Mouse (Mus musculus) forebrain, embryonic 11.5 days (tissue): ENCODE measurements at regions not wholly inside any gene's neighbourhood (a gene's known extent, or its start where the extent isn't known, plus 50 kb on each side); places are given as distances from the start of the nearest gene placed in this dataset.

Experiments
- ATAC-seq: fragments of 200-750 bp; cut with Nextera tagmentation; replicated peaks from 2 replicates; pipeline ENCODE4 v1.8.0; 2017; ENCODE audit warnings: moderate TSS enrichment; ENCODE audit not compliant: low FRiP score
- DNase-seq: peaks from one replicate; pipeline ENCODE4 v3.0.0-alpha.2; 2017; ENCODE audit warnings: low spot score
- H3K27ac ChIP-seq: fragments of 300-500 bp; sonication (generic); 2 replicates; pipeline ENCODE4 v1.5.1; 2014; ENCODE audit warnings: low read depth, low read length
- H3K27me3 ChIP-seq: fragments of 300-500 bp; sonication (generic); 2 replicates; pipeline ENCODE4 v1.6.1; 2014; ENCODE audit warnings: mild to moderate bottlenecking, low read length, mixed read lengths; ENCODE audit not compliant: control insufficient read depth, insufficient read depth
- H3K36me3 ChIP-seq: fragments of 300-500 bp; sonication (generic); 2 replicates; pipeline ENCODE4 v1.6.1; 2014; ENCODE audit warnings: mild to moderate bottlenecking, low read length, moderate library complexity, mixed read lengths; ENCODE audit not compliant: control insufficient read depth, insufficient read depth
- H3K4me1 ChIP-seq: fragments of 300-500 bp; sonication (generic); replicated peaks from 2 replicates; pipeline ENCODE4 v1.6.1; 2014; ENCODE audit warnings: low read length, mixed read lengths; ENCODE audit not compliant: control insufficient read depth, insufficient read depth
- H3K4me2 ChIP-seq: fragments of 300-500 bp; sonication (generic); 2 replicates; pipeline ENCODE4 v1.6.1; 2014; ENCODE audit warnings: low read depth, mild to moderate bottlenecking, low read length, moderate library complexity, mixed read lengths; ENCODE audit not compliant: severe bottlenecking
- H3K4me3 ChIP-seq: fragments of 300-500 bp; sonication (generic); 2 replicates; pipeline ENCODE4 v1.5.1; 2014; ENCODE audit warnings: low read depth, low read length
- H3K9ac ChIP-seq: fragments of 300-500 bp; sonication (generic); 2 replicates; pipeline ENCODE4 v1.6.1; 2014; ENCODE audit warnings: low read length
- H3K9me3 ChIP-seq: fragments of 300-500 bp; sonication (generic); 2 replicates; pipeline ENCODE4 v1.6.1; 2016; ENCODE audit warnings: low read length, mixed read lengths; ENCODE audit not compliant: control insufficient read depth
- WGBS: fragments of 180-500 bp; shearing (Covaris S2); extraction: QIAGEN DNeasy Blood & Tissue Kit; methylation state at CpG from one replicate; pipeline ENCODE4 v1.1.7; 2014; 5-methylcytosine and 5-hydroxymethylcytosine counted together

DNA sequence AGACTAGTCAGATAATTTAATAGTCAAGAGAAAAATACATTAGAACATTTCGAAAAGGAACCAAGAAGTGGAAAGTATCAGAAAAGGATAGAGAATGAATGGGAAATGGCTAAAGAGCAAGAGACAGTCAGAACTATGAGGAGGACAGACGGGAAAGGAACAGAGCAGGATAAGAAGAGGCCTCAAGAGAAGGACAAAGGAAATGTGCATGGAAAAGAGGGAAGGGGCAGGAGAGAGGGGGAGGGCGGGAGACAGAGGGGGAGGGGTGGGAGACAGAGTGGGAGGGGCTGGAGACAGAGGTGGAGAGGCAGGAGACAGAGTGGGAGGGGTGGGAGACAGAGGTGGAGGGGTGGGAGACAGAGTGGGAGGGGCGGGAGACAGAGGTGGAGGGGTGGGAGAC, 509.7 kb downstream of the Arl4a start:
- 53% methylated on average over 4 of the region's 4 CpGs for WGBS
- Histone ChIP-seq H3K4me1 (no peaks in the 10 kb centered on the region), H3K27me3 (no peaks in the 10 kb centered on the region), H3K9me3 (no peaks in the 10 kb centered on the region), H3K36me3 (no peaks in the 10 kb centered on the region), H3K4me3 (no peak overlapping the region), H3K4me2 (no peak overlapping the region), H3K27ac (no peak overlapping the region), H3K9ac (no peak overlapping the region)
- ATAC-seq (0 out of 2 replicates have a peak, but pooled peaks have one; percentile 34), DNase-seq (no peak)

DNA sequence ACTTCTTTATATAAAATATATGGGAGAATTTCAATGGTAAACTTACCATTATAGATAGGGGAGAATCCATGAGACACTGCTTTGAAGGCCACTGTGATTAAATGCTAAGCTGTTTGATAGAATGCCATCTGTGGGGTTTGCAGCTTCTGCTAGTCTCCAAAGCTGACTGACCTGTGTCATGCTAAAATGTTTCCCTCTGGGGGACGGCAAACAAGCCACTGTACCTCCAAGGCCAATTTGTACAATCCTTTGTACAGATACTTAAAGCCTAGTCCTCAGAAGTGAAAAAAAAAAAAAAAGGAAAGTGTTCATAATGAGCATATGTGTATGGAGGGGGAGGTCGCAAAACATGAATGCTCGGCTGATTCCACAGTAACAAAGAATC, 510.6 kb downstream of the Arl4a start:
- 50% methylated on average over 3 of the region's 3 CpGs for WGBS
- Histone ChIP-seq H3K4me1 (no peaks in the 10 kb centered on the region), H3K9me3 (no peaks in the 10 kb centered on the region), H3K4me3 (no peak overlapping the region), H3K36me3 (no peaks in the 10 kb centered on the region), H3K27ac (peak overlapping the region; percentile 46), H3K4me2 (no peak overlapping the region), H3K27me3 (no peaks in the 10 kb centered on the region), H3K9ac (no peak overlapping the region)
- no peak for DNase-seq
- ATAC-seq = peak; percentile 73

DNA sequence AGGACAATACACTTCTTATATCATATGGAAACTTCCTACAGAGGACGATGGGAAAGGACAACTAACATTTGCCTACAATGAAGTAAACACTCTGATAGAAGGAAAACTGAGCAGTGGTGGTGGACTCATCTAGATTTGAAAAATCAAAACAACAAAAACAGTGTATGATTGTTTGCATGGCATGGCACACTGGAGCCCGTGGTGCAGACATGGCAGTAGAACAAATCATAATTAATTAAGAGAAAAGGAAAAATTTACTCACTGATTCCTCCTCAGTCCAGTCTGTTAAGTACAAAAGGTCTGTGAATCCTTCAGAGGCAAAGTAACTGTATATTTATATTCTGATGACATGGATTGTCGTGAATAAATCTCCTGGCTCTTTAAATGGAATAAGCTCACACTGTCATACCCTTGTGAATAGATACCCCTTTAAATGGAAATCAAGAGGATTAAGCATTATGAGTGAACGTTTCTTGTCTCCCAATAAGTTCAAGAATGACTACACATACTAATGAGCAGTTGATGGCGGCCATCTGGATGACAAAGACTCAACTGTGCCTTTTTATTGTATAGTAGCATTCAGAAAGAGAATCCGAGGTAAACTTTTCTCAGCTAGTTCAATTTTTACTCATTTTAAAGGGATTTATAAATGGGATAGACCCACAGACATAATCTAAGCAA, 511.1 kb downstream of the Arl4a start:
- Histone ChIP-seq H3K4me3 (no peak overlapping the region), H3K4me1 (no peaks in the 10 kb centered on the region), H3K27ac (peak overlapping the region; percentile 46; the same call in 1 of the 2 replicates), H3K9ac (no peak overlapping the region), H3K4me2 (no peak overlapping the region), H3K27me3 (no peaks in the 10 kb centered on the region), H3K9me3 (no peaks in the 10 kb centered on the region), H3K36me3 (no peaks in the 10 kb centered on the region)
- DNase-seq = no peak
- peak; percentile 71 for ATAC-seq
- 47% methylated on average over 6 of the region's 6 CpGs for WGBS

DNA sequence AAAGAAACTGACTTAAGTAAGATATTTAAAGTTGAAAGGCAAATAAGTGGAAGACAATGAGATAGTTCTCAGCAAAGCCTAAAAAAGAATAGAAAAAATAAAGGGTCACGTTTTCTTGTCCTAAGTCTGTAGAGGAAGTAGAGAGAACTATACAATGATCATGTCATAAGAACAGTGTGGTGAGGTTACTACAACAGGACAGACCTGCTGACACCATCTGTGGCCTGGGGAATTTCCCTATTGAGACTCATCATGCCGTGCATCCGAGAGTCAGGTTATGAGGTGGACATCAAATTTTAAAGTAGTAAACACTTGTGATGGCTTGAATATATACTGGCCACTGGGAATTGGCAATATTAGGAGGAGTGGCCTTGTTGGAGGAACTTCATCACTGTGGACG, 522.1 kb downstream of the Arl4a start:
- Histone ChIP-seq H3K27me3 (no peaks in the 10 kb centered on the region), H3K27ac (no peak overlapping the region), H3K4me1 (no peaks in the 10 kb centered on the region), H3K9me3 (no peaks in the 10 kb centered on the region), H3K36me3 (no peaks in the 10 kb centered on the region), H3K9ac (no peak overlapping the region), H3K4me2 (no peak overlapping the region), H3K4me3 (no peak overlapping the region)
- WGBS = 86% methylated on average over 4 of the region's 4 CpGs
- no peak for ATAC-seq
- no peak for DNase-seq

DNA sequence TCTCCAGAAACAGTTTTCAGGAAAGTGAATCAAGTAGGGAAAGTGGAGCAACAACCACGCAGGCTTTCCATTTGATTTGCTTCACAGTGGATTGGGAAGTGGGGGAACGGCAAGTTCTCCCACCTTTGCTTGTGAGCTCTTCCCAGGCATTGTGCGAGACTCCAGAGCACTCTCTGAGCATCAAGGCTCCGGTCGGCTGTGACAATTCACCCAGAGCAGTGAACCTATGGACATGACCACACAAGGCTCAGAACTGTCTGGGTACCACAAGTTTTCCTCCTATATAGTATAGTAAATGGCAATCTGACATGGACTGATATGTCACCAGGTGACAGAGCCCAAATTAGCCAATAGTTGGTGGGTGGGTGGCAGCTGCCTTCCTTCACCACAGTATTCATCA, 527.0 kb downstream of the Arl4a start:
- Histone ChIP-seq H3K9ac (peak overlapping the region; percentile 32; the same call in 1 of the 2 replicates), H3K27me3 (no peaks in the 10 kb centered on the region), H3K9me3 (no peaks in the 10 kb centered on the region), H3K4me2 (no peak overlapping the region), H3K27ac (no peak overlapping the region), H3K36me3 (no peaks in the 10 kb centered on the region), H3K4me3 (no peak overlapping the region), H3K4me1 (peaks cover 3% of the 10 kb centered on the region; the same call in 1 of the 2 replicates)
- DNase-seq = no peak
- no peak for ATAC-seq
- WGBS = 81% methylated on average over 5 of the region's 5 CpGs

DNA sequence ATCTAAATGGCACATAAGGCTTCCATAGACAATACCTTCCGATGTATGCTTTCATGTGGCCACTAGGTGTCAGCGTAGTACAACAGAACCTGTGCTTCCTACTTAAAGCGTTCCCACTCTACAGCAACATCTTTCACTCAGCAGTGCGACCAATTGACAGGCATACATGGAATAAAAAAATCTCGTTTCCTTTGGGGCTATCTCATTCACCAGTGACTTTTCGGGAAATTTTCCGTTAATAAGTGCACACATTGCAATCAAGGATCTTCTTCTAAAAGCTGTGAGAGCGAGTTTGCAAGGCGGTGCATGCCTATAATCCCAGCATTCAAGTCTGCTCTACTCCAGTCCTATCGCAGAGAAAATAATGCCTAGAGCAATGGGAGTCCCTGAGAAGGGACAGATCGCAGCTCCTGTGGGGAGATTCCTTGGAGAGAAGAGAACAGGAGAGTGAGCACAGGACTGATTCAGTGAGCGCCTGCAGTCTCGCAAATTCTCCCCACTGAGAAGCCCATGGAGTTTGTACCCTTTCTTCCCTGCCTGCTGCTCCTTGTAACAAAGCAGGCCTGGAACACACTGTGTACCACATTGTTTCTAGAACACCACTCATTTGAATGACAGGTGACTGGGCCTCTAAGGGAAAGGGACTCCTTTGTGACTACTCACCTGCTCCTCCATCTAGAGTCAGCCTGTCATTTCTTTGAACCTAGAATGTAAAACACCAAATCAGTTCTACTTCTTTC, 527.6 kb downstream of the Arl4a start:
- 0 out of 2 replicates have a peak overlapping the region, but pooled peaks have one; percentile 2 for H3K4me3 ChIP-seq
- H3K9ac ChIP-seq = peak overlapping the region; percentile 32; the same call in 1 of the 2 replicates
- peaks cover 3% of the 10 kb centered on the region; the same call in 1 of the 2 replicates for H3K4me1 ChIP-seq
- ATAC-seq (peak; percentile 88), DNase-seq (peak; percentile 60)
- no peak overlapping the region for H3K27ac ChIP-seq
- H3K36me3 ChIP-seq = no peaks in the 10 kb centered on the region
- peak overlapping the region; percentile 38; the same call in 1 of the 2 replicates for H3K4me2 ChIP-seq
- no peaks in the 10 kb centered on the region for H3K27me3 ChIP-seq
- no peaks in the 10 kb centered on the region for H3K9me3 ChIP-seq
- WGBS = 10% methylated on average over 13 of the region's 13 CpGs

DNA sequence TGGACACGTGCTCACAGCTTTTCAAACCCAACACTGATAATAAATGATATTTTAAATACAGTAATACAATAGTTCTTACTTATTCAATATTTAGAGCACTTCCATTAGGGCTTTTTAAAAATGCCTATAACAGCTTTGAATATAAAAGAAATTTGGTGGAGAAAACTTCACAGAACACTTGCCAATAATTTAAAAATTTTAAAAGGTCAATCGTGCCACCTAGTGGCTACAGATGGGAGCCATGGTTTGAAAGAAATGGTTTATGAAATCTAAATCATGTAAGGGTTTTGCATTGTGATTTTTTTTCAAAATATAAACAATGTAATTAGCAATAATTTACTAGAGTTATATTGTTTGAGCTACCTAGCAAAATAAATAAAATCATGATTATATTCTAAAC, 541.6 kb downstream of the Arl4a start:
- Histone ChIP-seq H3K9ac (no peak overlapping the region), H3K9me3 (no peaks in the 10 kb centered on the region), H3K4me2 (no peak overlapping the region), H3K27ac (no peak overlapping the region), H3K27me3 (no peaks in the 10 kb centered on the region), H3K36me3 (no peaks in the 10 kb centered on the region), H3K4me1 (no peaks in the 10 kb centered on the region), H3K4me3 (no peak overlapping the region)
- ATAC-seq (no peak), DNase-seq (no peak)
- WGBS = 47% methylated on average over 2 of the region's 2 CpGs

DNA sequence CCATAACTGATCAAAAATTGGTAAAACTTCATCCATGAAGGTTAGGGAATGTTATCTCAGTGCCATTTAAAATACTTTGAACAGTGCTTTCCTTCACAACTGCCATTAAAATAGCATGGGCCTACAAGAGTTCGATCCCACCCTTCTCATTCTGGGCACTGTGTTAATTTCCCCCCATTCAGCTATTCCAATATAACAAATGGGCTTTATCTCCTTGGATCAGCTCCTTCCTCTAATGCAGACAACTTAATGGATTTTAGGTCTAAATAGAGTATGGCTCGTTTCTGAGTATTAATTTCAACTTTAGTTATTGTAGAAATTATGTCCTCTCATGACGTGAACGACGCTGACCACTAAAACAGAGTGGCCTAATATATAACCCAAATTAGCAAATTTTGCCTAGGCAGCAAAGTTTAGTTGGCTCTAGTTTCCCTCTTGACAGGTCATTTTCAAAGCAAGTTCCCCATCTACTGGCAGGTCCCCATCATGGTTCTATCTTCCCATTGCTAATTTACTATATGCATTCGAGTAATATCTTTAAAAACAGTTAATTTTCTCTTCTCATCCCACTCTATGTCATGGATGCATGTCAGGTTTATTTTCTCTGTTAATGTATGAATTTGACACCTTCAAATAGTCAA, 544.1 kb downstream of the Arl4a start:
- Histone ChIP-seq H3K36me3 (no peaks in the 10 kb centered on the region), H3K4me2 (no peak overlapping the region), H3K9ac (no peak overlapping the region), H3K27ac (no peak overlapping the region), H3K9me3 (no peaks in the 10 kb centered on the region), H3K27me3 (no peaks in the 10 kb centered on the region), H3K4me1 (no peaks in the 10 kb centered on the region), H3K4me3 (no peak overlapping the region)
- ATAC-seq (no peak), DNase-seq (no peak)
- WGBS = 81% methylated on average over 6 of the region's 6 CpGs
